7 mouse cellular contexts compared by ENCODE assay signal in the genomic region with DNA sequence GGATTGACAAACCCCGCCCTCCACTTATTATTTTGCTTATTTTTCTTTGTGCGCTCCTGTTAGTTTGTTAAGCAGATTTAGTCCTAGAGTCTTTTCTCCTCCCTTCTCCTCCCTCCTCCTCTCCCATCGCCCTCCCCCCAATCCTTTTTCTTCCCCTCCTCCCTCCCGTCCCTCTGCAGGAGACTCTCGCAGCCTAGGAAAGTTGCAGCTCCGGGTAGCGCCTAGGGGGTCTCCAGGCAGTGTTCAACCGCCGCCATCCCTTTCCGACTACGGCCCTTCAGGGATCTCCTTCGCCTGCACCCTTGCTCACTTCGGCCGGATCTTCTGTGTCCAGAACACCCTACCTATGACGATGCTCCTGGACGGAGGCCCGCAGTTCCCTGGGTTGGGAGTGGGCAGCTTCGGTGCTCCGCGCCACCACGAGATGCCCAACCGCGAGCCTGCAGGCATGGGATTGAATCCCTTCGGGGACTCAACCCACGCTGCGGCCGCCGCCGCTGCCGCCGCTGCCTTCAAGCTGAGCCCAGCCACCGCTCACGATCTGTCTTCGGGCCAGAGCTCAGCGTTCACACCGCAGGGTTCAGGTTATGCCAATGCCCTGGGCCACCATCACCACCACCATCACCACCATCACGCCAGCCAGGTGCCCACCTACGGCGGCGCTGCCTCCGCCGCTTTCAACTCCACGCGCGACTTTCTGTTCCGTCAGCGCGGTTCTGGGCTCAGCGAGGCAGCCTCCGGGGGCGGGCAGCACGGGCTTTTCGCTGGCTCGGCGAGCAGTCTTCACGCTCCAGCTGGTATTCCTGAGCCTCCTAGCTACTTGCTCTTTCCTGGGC. TPM values are rescaled to one million over a fixed set of nuclear protein-coding genes. Genes with fewer than 3 reads are reported as not detected.
DNase-seq lines count a peak whose midpoint lies in the region; ATAC-seq and TF ChIP-seq lines count a peak whose summit lies in the region.

No protein-coding gene starts in this region.

- no peak for DNase-seq in lung, postnatal 4 days
- DNase-seq in hindbrain, postnatal 0 days (ENCODE audit: low spot score): no peak
- DNase-seq in thymus, adult 18-20 months: no peak
- no peak for DNase-seq in gastrocnemius, postnatal 14 days

- peak overlapping the region; percentile 54 for H3K4me2 ChIP-seq in lung, embryonic 16.5 days (ENCODE audit: low read depth, low read length)
- H3K4me2 ChIP-seq in hindbrain, postnatal 0 days (ENCODE audit: low read depth, low read length): peak overlapping the region; percentile 56
- peak overlapping the region; percentile 57 for H3K4me2 ChIP-seq in neural tube, embryonic 13.5 days

- no peaks in the 10 kb centered on the region; the same call in 1 of the 2 replicates for H3K9me3 ChIP-seq in lung, embryonic 16.5 days (ENCODE audit: control insufficient read depth, low read length)
- H3K9me3 ChIP-seq in hindbrain, postnatal 0 days (ENCODE audit: low read length): no peaks in the 10 kb centered on the region
- H3K9me3 ChIP-seq in neural tube, embryonic 13.5 days: no peaks in the 10 kb centered on the region

- no peak overlapping the region for H3K27ac ChIP-seq in lung, embryonic 16.5 days (ENCODE audit: low read length)
- H3K27ac ChIP-seq in cortical plate, adult 2 months (ENCODE audit: insufficient read depth, low read length): no peak overlapping the region
- peak overlapping the region; percentile 84 for H3K27ac ChIP-seq in hindbrain, postnatal 0 days
- peak overlapping the region; percentile 86 for H3K27ac ChIP-seq in neural tube, embryonic 13.5 days (replicated peaks)

- ATAC-seq in lung, embryonic 16.5 days (ENCODE audit: low read depth): 0 out of 2 replicates have a peak, but pooled peaks have one; percentile 28
- peak; percentile 22 for ATAC-seq in hindbrain, postnatal 0 days
- peak; percentile 71 for ATAC-seq in neural tube, embryonic 13.5 days (ENCODE audit: low read depth)

- 17% methylated on average over 54 of the region's 56 CpGs for WGBS in lung, embryonic 16.5 days
- 34% methylated on average over 56 of the region's 56 CpGs for WGBS in hindbrain, postnatal 0 days
- 14% methylated on average over 55 of the region's 56 CpGs for WGBS in neural tube, embryonic 13.5 days

- TF ChIP-seq POLR2A in cortical plate, adult 2 months (IDR thresholded peaks at IDR 0.05; ENCODE audit: extremely low read depth, insufficient read depth, low read length): no peak

- no peak for TF ChIP-seq CTCF in cortical plate, adult 2 months (IDR thresholded peaks at IDR 0.05; ENCODE audit: extremely low read depth, insufficient read depth, low read length)
- TF ChIP-seq CTCF in hindbrain, postnatal 0 days (IDR thresholded peaks at IDR 0.05; ENCODE audit: low read depth): no peak

- peaks cover 66% of the 10 kb centered on the region for H3K27me3 ChIP-seq in lung, embryonic 16.5 days (ENCODE audit: control insufficient read depth, insufficient read depth, low read depth, low read length)
- no peaks in the 10 kb centered on the region for H3K27me3 ChIP-seq in hindbrain, postnatal 0 days (ENCODE audit: insufficient read depth, low read length)
- H3K27me3 ChIP-seq in neural tube, embryonic 13.5 days: peaks cover 27% of the 10 kb centered on the region

- H3K9ac ChIP-seq in lung, embryonic 16.5 days (ENCODE audit: low read length): no peak overlapping the region
- H3K9ac ChIP-seq in hindbrain, postnatal 0 days (replicated peaks; ENCODE audit: low read length): peak overlapping the region; percentile 62
- H3K9ac ChIP-seq in neural tube, embryonic 13.5 days: peak overlapping the region; percentile 73

- H3K36me3 ChIP-seq in lung, embryonic 16.5 days (ENCODE audit: control insufficient read depth, insufficient read depth, low read length): no peaks in the 10 kb centered on the region
- H3K36me3 ChIP-seq in hindbrain, postnatal 0 days (ENCODE audit: insufficient read depth, low read length): no peaks in the 10 kb centered on the region
- H3K36me3 ChIP-seq in neural tube, embryonic 13.5 days: no peaks in the 10 kb centered on the region

- H3K4me3 ChIP-seq in lung, embryonic 16.5 days (ENCODE audit: low read length): peak overlapping the region; percentile 41
- peak overlapping the region; percentile 34; the same call in 1 of the 2 replicates for H3K4me3 ChIP-seq in cortical plate, adult 2 months (ENCODE audit: insufficient read depth, low read length)
- H3K4me3 ChIP-seq in hindbrain, postnatal 0 days (ENCODE audit: low read length): peak overlapping the region; percentile 45
- peak overlapping the region; percentile 49 for H3K4me3 ChIP-seq in neural tube, embryonic 13.5 days

- intact Hi-C loops in gastrocnemius, postnatal 14 days (cut with DNase I; ENCODE audit: low total_unique reads): no loop called here

- no peaks in the 10 kb centered on the region; the same call in 1 of the 2 replicates for H3K4me1 ChIP-seq in lung, embryonic 16.5 days (replicated peaks; ENCODE audit: control insufficient read depth, insufficient read depth, low read length)
- H3K4me1 ChIP-seq in cortical plate, adult 2 months (ENCODE audit: control insufficient read depth, insufficient read depth, low read length): no peaks in the 10 kb centered on the region
- no peaks in the 10 kb centered on the region for H3K4me1 ChIP-seq in hindbrain, postnatal 0 days (ENCODE audit: insufficient read depth, low read length)
- no peaks in the 10 kb centered on the region for H3K4me1 ChIP-seq in neural tube, embryonic 13.5 days (replicated peaks)

RNA-seq across cellular contexts. Expression of a gene that starts 8.6 kb away (rescaled TPM):
- polyA plus RNA-seq in lung, embryonic 16.5 days (2015; fragmentation: Nextera tagmentation; extraction: Ambion mirVana): 0.11 TPM in 1 of 2 replicates, not detected in the other
- polyA plus RNA-seq in cortical plate, adult 2 months (2012; rRNA removed): 2.1 and 2.7 TPM in 2 replicates
- 17.1 and 31.4 TPM in 2 replicates for total RNA-seq in hindbrain, postnatal 0 days (2014; rRNA removed)
- 15.7 and 15.8 TPM in 2 replicates for polyA plus RNA-seq in hindbrain, postnatal 0 days (2015; fragmentation: Nextera tagmentation; extraction: Ambion mirVana)
- 14.9 and 16.3 TPM in 2 replicates for polyA plus RNA-seq in neural tube, embryonic 13.5 days (2015; fragmentation: Nextera tagmentation; extraction: Ambion mirVana)
- not detected for total RNA-seq in gastrocnemius, postnatal 14 days (2021)

Comparison
In these comparisons a context has a peak if more than half of its experiments do, and no peak if none do; other contexts are left out.
1. H3K27ac ChIP-seq: peak in hindbrain, postnatal 0 days (single experiment) and neural tube, embryonic 13.5 days (single experiment); none in lung, embryonic 16.5 days (single experiment) and cortical plate, adult 2 months (single experiment).
2. Peak in every context shown above with its lines, with median percentiles within 50 percentile points of each other: ATAC-seq, H3K4me2 ChIP-seq and H3K4me3 ChIP-seq.